Mouse (Mus musculus): ENCODE measurements at regions not wholly inside any gene's neighbourhood (a gene's known extent, or its start where the extent isn't known, plus 50 kb on each side); places are given as distances from the start of the nearest gene placed in this dataset.

GRCm38 (mm10) chr8:31314692-31315358, 2113.7 kb upstream of the 5930422O12Rik start:
- H3K36me3 ChIP-seq: no peaks in the 10 kb centered on the region
- 48% methylated on average over 5 of the region's 5 CpGs for WGBS

GRCm38 (mm10) chr8:31315359-31315705, 2113.2 kb upstream of the 5930422O12Rik start:
- 37% methylated on average over 8 of the region's 8 CpGs for WGBS
- no peaks in the 10 kb centered on the region for H3K36me3 ChIP-seq
- no peak for DNase-seq (ENCODE audit: low spot score)
- no peaks in the 10 kb centered on the region for H3K27me3 ChIP-seq (ENCODE audit: insufficient read depth, poor library complexity, severe bottlenecking)
- H3K4me3 ChIP-seq: no peak overlapping the region; the same call in 1 of the 2 replicates
- H3K4me1 ChIP-seq: peaks cover 18% of the 10 kb centered on the region; the same call in 1 of the 2 replicates
- H3K9me3 ChIP-seq: 0 out of 2 replicates have a peak, but pooled peaks cover 3% of the 10 kb centered on the region
- no peak overlapping the region for H3K27ac ChIP-seq

More at GRCm38 (mm10) chr8:31314692-31315358, 2113.7 kb upstream of the 5930422O12Rik start:
- peaks cover 18% of the 10 kb centered on the region; the same call in 1 of the 2 replicates for H3K4me1 ChIP-seq
- no peak for DNase-seq (ENCODE audit: low spot score)
- 0 out of 2 replicates have a peak, but pooled peaks cover 3% of the 10 kb centered on the region for H3K9me3 ChIP-seq
- H3K4me3 ChIP-seq: no peak overlapping the region
- no peaks in the 10 kb centered on the region for H3K27me3 ChIP-seq (ENCODE audit: insufficient read depth, poor library complexity, severe bottlenecking)
- H3K27ac ChIP-seq: peak overlapping the region; percentile 56

GRCm38 (mm10) chr8:31333545-31334297, 2094.8 kb upstream of the 5930422O12Rik start:
- Histone ChIP-seq H3K27me3 (ENCODE audit: insufficient read depth, poor library complexity, severe bottlenecking) (no peaks in the 10 kb centered on the region), H3K4me3 (no peak overlapping the region), H3K36me3 (no peaks in the 10 kb centered on the region), H3K9me3 (no peaks in the 10 kb centered on the region), H3K4me1 (no peaks in the 10 kb centered on the region), H3K27ac (no peak overlapping the region)
- WGBS: 79% methylated on average over 7 of the region's 7 CpGs
- no peak for DNase-seq (ENCODE audit: low spot score)

- Histone ChIP-seq H3K27me3 (ENCODE audit: insufficient read depth, poor library complexity, severe bottlenecking) (no peaks in the 10 kb centered on the region), H3K36me3 (no peaks in the 10 kb centered on the region), H3K4me1 (no peaks in the 10 kb centered on the region), H3K4me3 (no peak overlapping the region), H3K27ac (no peak overlapping the region), H3K9me3 (no peaks in the 10 kb centered on the region)
- no peak for DNase-seq (ENCODE audit: low spot score)
- WGBS: 70% methylated on average over 4 of the region's 4 CpGs
Observed at GRCm38 (mm10) chr8:31348504-31348903, 2080.0 kb upstream of the 5930422O12Rik start.

- 88% methylated on average over 5 of the region's 5 CpGs for WGBS
- Histone ChIP-seq H3K9me3 (no peaks in the 10 kb centered on the region), H3K4me3 (no peak overlapping the region), H3K27me3 (ENCODE audit: insufficient read depth, poor library complexity, severe bottlenecking) (no peaks in the 10 kb centered on the region), H3K27ac (no peak overlapping the region), H3K4me1 (0 out of 2 replicates have a peak, but pooled peaks cover 5% of the 10 kb centered on the region), H3K36me3 (no peaks in the 10 kb centered on the region)
- DNase-seq (ENCODE audit: low spot score): no peak
Observed at GRCm38 (mm10) chr8:31369636-31370035, 2058.9 kb upstream of the 5930422O12Rik start.

DNA sequence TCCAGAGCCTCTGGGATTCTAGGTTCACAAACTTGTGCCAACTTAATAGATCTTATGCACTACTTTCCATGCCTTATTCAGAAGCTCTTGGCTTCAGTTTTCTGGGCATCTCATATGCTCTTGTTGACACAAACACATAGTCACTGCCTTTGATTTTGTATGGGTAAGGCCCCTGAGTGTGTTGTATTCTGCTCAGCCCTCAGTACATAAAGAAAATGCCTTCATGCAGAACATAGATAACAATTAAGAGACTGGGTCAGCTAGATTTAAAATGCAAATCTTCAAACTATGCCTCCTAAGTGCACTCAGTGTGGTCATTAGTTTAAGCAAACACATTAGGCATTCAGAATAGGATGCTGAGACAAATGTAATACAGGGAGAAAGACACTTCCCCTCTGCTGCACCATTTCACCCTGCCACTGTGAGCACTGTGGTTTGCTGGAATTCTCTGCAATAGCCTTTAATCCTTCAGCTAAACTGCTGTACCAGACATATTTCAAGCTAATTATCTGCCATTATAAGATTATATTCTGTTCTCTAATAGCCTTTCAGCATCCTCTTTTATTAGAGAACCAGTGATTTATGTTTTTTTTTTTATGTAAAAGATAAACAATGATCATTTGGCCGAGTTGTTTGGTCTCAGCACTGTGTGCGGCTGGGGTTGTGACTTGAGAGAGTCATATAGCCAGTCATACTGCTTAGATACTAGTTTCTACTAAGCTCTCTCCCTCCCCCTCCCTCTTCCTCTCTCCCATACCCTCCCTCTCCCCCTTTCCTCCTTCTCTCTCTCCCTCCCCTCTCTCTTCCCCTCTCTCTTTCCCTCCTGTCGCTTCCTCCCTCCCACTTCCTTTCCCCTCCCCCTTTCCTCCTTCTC, 2058.1 kb upstream of the 5930422O12Rik start:
- Histone ChIP-seq H3K27ac (no peak overlapping the region), H3K9me3 (no peaks in the 10 kb centered on the region), H3K36me3 (no peaks in the 10 kb centered on the region), H3K4me1 (0 out of 2 replicates have a peak, but pooled peaks cover 5% of the 10 kb centered on the region), H3K4me3 (no peak overlapping the region), H3K27me3 (ENCODE audit: insufficient read depth, poor library complexity, severe bottlenecking) (no peaks in the 10 kb centered on the region)
- 67% methylated on average over 3 of the region's 3 CpGs for WGBS
- DNase-seq (ENCODE audit: low spot score): no peak

GRCm38 (mm10) chr8:31371656-31372055, 2056.9 kb upstream of the 5930422O12Rik start:
- Histone ChIP-seq H3K36me3 (no peaks in the 10 kb centered on the region), H3K9me3 (no peaks in the 10 kb centered on the region), H3K27ac (no peak overlapping the region), H3K4me3 (no peak overlapping the region), H3K4me1 (0 out of 2 replicates have a peak, but pooled peaks cover 5% of the 10 kb centered on the region), H3K27me3 (ENCODE audit: insufficient read depth, poor library complexity, severe bottlenecking) (no peaks in the 10 kb centered on the region)
- WGBS: 74% methylated on average over 5 of the region's 5 CpGs
- DNase-seq (ENCODE audit: low spot score): no peak

DNA sequence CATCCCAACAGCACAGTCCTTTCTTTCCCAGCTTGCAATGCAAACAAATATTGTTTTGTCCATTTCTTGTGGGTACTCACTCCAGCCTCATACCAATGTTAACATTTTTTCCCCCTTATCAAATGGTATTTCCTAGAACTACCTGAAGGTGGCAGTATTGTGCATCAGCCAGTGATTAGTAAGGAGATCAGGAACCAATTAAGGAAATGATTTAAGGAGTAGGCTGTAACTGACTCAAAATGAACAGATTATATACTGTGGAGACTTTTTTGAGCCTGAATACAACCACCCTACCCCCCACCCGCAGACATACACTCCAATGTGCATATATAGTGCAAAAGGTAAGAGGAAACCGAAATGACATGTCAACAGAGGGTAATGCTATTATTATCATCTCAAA, 2056.1 kb upstream of the 5930422O12Rik start:
- DNase-seq (ENCODE audit: low spot score): no peak
- no peaks in the 10 kb centered on the region for H3K36me3 ChIP-seq
- 0 out of 2 replicates have a peak, but pooled peaks cover 5% of the 10 kb centered on the region for H3K4me1 ChIP-seq
- H3K9me3 ChIP-seq: no peaks in the 10 kb centered on the region
- H3K27me3 ChIP-seq (ENCODE audit: insufficient read depth, poor library complexity, severe bottlenecking): no peaks in the 10 kb centered on the region
- no peak overlapping the region for H3K4me3 ChIP-seq
- 71% methylated on average over 2 of the region's 2 CpGs for WGBS
- no peak overlapping the region for H3K27ac ChIP-seq

GRCm38 (mm10) chr8:31373140-31373787, 2055.2 kb upstream of the 5930422O12Rik start:
- Histone ChIP-seq H3K4me3 (no peak overlapping the region), H3K27me3 (ENCODE audit: insufficient read depth, poor library complexity, severe bottlenecking) (no peaks in the 10 kb centered on the region), H3K4me1 (0 out of 2 replicates have a peak, but pooled peaks cover 5% of the 10 kb centered on the region), H3K36me3 (no peaks in the 10 kb centered on the region), H3K27ac (no peak overlapping the region), H3K9me3 (no peaks in the 10 kb centered on the region)
- DNase-seq (ENCODE audit: low spot score): no peak
- 58% methylated on average over 6 of the region's 6 CpGs for WGBS

DNA sequence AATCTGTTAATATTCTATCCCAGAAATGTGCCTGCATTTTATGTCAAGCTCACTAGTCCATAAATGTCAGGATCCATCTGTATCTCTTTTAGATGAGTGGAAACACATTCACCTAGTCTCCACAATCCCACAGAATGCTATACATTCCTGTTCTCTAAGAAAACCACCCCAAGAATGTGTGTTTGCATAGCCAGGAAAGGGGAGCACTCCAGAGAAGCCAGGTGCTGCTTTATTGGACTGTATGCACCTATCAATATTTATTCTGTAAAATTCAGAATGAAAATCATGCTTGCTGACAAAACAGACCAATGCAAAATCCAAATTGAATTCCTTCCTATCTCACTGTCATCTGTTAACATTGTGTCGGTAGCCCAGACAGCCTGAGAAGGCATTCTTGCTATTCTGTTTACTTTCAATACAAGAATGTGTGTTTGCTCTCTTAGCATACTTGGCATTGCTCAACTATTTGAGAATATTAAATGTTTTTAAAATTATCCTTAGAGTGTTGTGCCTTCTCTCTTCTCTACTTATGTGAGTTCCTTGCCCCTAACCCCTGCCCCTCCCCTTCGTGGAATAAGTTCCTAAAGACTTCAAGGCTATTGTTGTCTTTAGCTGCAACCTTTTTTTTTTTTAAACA, 2050.7 kb upstream of the 5930422O12Rik start:
- Histone ChIP-seq H3K36me3 (no peaks in the 10 kb centered on the region), H3K4me1 (no peaks in the 10 kb centered on the region), H3K9me3 (no peaks in the 10 kb centered on the region), H3K4me3 (no peak overlapping the region), H3K27ac (no peak overlapping the region), H3K27me3 (ENCODE audit: insufficient read depth, poor library complexity, severe bottlenecking) (no peaks in the 10 kb centered on the region)
- no peak for DNase-seq (ENCODE audit: low spot score)
- WGBS: 70% methylated on average over 2 of the region's 2 CpGs

- H3K9me3 ChIP-seq: no peaks in the 10 kb centered on the region
- H3K36me3 ChIP-seq: no peaks in the 10 kb centered on the region
- no peak for DNase-seq (ENCODE audit: low spot score)
- H3K27ac ChIP-seq: no peak overlapping the region
- H3K4me3 ChIP-seq: no peak overlapping the region
- H3K27me3 ChIP-seq (ENCODE audit: insufficient read depth, poor library complexity, severe bottlenecking): no peaks in the 10 kb centered on the region
- 82% methylated on average over 3 of the region's 3 CpGs for WGBS
- H3K4me1 ChIP-seq: peaks cover 3% of the 10 kb centered on the region; the same call in 1 of the 2 replicates
Observed at GRCm38 (mm10) chr8:31404811-31405210, 2023.7 kb upstream of the 5930422O12Rik start.

DNA sequence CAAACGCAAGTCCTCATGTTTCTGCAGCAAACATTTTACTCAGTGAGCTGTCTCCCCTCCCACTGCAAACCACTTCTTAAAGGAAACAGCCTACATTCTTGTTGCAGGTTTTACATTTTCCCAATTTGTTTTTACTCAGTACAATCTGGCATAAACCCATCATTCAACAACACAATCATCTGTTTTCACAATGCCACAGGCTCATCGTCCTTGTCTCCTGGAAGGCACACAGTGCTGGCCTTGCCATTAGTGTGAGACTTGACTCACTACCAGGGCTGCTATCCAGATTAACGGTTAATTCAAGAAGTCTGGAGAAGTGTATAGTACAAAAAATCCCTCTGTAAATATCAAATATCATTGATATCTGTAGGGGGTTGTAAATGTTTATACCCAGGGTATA, 2006.3 kb upstream of the 5930422O12Rik start:
- DNase-seq (ENCODE audit: low spot score): no peak
- 76% methylated on average over 3 of the region's 3 CpGs for WGBS
- Histone ChIP-seq H3K27ac (no peak overlapping the region), H3K4me1 (no peaks in the 10 kb centered on the region), H3K4me3 (no peak overlapping the region), H3K9me3 (no peaks in the 10 kb centered on the region), H3K36me3 (no peaks in the 10 kb centered on the region), H3K27me3 (ENCODE audit: insufficient read depth, poor library complexity, severe bottlenecking) (no peaks in the 10 kb centered on the region)

All from heart, embryonic 10.5 days (tissue).